Mouse (Mus musculus): Measurements from ENCODE around the gene Lyg2.

GRCm38 (mm10) chr1:37868640-37869039 is 47.7 kb downstream of the Lyg2 start:
- TF ChIP-seq FLI1 (IDR thresholded peaks at IDR 0.05; ENCODE audit: low read length) (no peak), GATA1 (IDR thresholded peaks at IDR 0.05; ENCODE audit: borderline replicate concordance, low read length) (no peak; the same call in 2 of the 3 replicates)

All from megakaryocyte, embryonic 14.5 days (primary cell).